Mouse (Mus musculus) megakaryocyte progenitor cell, adult 5-6 weeks (primary cell): Measurements from ENCODE around the gene Art5. TPM values are rescaled to one million over a fixed set of nuclear protein-coding genes. Genes with fewer than 3 reads are reported as not detected.
A peak's percentile ranks its signal among the peaks of the same experiment; 100 is the strongest.

ENCODE experiments used
- ATAC-seq: replicated peaks from 2 replicates; pipeline ENCODE4 v1.8.0; 2016; ENCODE audit warnings: mild to moderate bottlenecking, moderate TSS enrichment, inconsistent platforms; ENCODE audit not compliant: poor library complexity
- total RNA-seq, 2 experiments: library from RNA; stranded (forward) in 1 of 2; stranded (reverse) in 1 of 2; fragments of 157-497, 149-512 nt in 1 of 2; fragments of 200-1000 nt in 1 of 2; gene quantifications; 2 replicates each; pipeline versions ENCODE4 v1.2.3 to v1.2.4; 2015 to 2017

Art5 gene
- total RNA-seq (2015) (0.12 TPM in 1 of 2 replicates, not detected in the other), total RNA-seq (2017) (0.17 and 0.20 TPM in 2 replicates)

DNA sequence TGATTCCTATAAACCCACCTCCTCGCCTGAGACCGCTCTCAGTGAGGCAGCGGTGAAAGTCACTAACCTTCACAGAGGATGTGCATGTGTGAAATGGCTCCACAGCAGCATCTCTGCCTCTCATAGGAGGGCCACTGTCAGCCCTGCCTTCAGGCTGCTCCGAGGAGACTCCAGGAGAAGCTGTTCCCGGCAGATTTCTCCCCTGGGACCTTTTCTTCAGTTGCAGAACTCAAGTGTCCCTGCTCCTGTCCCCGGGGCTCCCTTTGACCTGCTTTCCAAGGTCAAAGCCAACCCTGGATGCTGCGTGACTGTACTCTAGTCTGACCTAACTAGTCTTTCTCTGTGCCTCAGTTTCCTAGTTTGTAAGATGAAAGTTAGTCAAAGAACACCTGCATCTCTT, at the start of gene Art5:
Art5 (minus strand) TSS at position 319 of the 400 bp plus-strand sequence.
- no peak for ATAC-seq

DNA sequence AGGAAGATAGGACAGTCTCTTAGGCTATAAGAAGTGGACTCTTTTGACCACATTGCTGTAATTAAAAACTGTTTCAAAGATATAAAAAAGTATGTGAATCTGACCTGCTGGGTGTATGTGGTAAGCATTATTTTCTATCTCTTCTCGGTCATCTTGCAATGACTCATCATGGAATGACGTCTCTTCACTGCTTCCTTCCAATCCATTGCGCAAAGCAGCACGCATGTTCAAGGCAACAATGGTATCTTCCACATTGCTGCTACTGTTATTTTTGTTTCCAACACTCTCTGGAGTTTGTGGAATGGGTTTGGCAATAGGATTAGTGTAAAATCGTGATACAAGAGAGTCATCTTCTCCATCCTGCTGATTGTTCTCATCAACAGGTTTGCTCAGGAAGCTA, 44.4 kb upstream of the Art5 start:
- no peak for ATAC-seq

DNA sequence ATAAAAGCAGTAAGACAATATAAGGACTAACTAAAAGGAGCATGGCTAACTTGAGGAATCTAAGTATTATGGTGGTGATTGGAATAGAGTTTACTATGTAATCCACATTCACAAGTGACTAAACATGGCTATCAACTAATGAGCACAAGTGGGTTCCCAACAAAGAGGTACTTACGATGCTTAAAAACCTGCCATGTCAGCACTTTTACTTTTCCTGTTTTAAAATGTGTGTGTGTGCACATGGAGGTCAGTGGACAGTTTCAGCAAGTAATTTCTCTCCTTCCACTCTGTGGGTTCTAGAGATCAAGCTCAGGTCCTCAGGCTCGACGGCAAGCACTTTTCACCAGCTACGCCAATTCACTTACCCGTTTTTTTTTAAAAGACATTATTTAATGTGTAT, 28.6 kb upstream of the Art5 start:
- ATAC-seq: no peak

DNA sequence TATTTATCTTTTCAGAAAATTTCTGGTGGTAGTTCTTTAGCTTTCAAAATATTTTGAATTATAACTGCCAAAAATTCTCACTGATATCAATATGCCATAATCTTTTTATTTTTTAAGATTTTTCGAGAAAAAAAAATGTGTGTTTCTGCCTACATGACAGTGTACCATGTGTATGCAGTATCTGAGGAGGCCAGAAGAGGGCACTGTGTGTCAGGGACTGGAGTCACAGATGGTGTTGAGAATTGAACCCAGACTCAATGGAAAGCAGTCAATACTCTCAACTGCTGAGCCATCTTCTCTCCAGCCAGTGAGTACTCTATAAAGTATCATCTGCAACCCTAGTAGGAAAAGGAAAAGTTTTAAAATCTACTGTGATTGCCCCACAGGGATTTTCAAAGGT, 28.2 kb upstream of the Art5 start:
- ATAC-seq: peak; percentile 90

DNA sequence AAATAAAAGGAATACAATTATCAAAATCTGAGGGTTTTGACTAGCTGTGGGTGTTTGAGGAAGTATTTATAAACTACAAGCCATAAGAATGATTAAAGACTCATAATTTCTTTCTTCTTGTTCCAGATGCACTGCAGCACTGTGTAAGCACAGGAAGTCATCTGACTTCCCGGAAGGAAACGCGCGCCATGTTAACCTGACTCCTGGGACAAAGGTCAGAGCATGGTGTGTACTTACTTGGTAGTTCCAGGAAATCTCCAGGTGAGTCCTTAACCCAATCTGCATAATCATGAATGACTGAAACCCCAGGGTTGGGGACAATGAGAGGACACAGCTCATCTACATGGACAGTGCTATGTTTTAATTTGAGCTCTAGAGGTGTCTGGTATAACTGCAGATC, 23.1 kb upstream of the Art5 start:
- ATAC-seq: no peak

DNA sequence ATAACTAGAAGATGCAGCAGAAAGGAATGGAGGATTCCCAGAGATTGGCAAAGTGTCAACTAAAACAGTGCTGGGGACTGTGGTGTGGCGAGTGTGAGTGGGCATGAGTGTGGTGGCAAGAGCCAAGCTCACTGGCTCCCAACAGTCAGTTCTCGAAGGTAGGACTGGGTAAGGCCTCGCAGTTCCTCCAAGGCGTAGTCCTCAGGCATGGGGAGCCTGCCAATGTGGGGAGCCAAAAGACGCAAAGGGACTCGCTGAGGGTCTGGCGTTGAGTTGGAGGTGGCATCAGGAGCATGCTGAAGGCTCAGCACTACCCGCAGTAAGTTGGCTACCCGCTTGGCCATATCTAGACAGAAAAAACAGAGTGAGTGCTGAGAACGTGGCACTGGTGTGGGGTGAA, 11.0 kb upstream of the Art5 start:
- ATAC-seq: no peak

DNA sequence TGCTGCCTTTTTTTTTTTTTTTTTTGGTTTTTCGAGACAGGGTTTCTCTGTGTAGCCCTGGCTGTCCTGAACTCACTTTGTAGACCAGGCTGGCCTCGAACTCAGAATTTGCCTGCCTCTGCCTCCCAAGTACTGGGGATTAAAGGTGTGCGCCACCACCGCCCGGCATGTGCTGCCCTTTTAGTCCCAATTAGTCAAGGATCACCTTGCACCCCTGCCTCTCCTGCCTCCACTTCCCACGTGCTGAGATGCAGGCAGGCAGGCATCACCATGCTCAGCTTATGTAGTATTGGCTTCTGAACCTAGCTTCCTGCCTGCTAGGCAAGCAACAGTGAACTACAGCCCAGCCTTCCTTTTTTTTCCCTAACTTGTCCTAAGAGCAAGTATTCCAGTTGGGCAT, 8.1 kb upstream of the Art5 start:
- no peak for ATAC-seq

DNA sequence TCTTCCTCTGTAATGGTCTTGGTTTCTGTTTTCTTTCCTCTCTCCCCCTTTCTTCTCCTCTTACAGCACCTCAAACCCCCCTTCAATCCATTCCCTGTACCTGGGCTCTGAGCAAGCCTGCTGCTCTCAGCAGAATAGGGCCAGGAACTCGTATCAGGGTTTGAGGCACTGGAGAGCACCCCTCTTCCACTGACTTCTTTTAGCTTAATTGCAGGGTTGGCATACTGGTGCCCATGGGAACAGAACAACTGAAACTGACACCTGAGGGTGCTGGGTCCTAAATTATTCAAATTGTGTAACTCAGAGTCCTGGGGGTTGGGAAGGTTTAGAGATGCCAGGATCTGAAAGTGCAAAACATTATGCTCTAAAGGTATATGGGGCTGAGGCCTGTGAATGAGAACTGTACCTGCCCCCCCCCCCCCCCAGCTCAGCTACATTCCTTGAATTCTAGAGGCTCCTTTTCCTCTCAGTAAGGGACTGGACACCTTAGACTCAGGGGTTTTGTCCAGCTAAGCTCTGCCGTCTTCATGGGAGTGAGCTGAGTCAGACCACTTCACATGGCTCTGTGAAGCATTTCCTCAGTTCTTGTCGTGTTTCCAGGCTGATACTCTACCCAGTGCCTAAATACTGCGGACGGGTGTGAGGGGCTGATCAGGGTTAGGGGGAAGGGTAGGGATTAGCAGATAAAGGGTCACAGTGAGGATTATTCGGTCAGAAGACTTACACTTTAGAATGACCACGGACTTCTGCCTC, 7.5 kb upstream of the Art5 start, which contains the start of gene Chrna10:
Chrna10 (minus strand) TSS at position 250 of the 753 bp plus-strand sequence.
- ATAC-seq: no peak

DNA sequence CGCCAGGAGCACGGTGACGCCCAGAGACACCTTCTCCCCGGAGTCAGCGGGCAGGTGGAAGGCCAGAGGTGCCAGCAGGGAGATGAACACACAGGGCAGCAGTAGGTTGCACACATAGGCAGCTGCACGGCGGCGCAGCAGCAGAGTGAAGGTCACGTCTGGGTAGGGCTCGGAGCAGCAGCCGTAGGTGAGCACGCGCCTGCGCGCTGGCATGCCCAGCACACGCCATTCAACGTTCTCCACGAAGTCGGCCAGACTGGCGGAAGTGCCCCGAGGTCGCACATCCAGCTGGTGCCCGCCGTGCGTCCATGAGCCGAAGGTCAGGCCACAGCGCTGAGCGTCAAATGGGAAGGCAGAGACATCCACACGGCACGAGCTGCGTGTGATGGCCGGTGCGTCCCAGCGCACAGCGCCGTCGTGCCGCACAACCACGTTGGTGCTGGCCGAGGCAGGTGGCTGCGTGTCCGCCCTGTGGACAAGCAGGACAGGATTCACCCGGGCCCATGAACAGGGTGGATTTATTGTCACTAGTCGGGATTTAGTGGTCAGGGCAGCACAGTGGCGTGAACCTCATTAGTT, 4.0 kb upstream of the Art5 start:
- ATAC-seq: no peak

DNA sequence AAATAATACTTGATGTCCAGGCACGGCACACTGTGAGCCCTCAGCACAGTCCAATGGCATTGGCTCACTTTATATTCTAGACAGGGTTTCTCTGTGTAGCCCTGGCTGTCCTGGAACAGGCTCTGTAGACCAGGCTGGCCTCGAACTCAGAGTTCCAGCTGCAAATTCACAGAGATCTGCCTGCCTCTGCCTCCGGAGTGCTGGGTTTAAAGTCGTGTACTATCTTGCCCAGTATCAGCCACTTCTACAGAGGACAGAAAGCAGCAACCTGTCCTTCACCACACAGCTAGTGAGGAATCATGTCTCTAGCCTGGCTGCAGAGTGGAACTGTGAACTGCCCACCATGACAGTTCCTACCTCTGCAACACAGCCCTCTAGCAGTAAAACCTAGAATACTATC, 457 bp upstream of the Art5 start:
- ATAC-seq: no peak

DNA sequence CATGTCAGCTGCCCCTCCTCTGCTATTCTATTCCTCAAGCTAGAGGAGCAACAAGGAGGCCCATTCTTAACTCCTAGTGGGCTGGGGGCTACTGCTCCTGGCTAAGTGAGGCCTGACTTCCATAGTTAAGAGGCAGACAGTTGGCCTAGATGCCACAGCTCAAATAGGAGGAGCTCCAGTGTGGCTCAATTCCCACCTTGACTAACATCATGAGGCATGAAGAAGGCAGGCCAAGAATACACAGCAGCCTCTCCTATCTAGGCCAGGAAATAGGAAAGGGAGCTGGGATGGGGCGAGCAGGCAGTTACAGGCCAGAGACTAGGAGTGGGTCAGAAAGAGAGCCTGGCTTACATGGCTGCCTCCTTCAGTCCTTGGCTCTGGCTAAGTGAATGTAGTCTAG, 1.1 kb downstream of the Art5 start:
- ATAC-seq: no peak

DNA sequence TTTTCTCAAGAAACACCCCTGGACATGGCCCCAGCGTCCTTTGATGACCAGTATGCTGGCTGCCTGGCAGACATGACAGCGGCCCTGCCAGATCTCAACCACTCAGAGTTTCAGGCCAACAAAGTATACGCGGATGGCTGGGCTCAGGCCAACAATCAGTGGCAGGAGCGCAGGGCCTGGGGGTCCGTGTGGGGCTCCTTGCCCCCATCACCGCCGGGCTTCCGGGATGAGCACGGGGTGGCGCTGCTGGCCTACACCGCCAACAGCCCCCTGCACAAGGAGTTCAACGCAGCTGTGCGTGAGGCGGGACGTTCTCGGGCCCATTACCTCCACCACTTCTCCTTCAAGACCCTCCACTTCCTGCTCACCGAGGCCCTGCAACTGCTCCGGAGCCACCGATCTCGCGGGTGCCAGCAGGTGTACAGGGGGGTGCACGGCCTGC, 2.6 kb downstream of the Art5 start:
- ATAC-seq: peak; percentile 35

DNA sequence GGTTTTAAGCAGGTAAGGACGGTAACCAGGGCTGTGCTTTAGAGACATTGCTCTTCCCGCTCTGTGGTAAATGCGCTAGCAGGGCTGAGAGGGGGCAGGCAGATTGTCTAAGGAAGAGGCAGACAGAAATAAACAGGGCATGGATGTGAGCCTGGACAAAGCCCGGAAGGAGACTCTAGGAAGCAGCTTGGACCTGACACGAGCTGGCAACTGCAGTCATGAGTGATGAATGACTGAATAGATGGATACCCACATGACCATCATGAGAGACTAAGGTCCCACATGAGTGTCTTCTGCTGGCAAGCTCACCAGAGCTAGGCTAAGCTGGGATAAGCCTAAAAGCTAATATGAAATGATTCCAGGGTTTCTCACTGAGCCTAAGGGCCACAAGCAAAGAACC, 5.2 kb downstream of the Art5 start:
- no peak for ATAC-seq

DNA sequence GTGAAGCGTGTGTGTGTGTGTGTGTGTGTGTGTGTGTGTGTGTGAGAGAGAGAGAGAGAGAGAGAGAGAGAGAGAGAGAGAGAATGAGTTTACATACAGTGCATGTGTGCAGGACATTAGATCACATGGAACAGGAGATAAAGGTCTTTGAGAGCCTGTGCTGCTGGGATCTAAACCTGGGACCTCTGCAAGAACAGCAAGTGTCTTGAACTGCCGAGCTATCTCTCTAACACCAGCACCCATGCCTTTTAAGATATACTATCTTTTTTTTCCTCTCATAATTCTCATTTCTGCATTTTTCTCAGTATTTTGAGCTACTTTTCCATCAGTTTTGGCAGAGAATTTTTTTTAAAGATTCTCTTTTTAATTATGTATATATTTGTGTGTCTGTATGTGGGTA, 5.7 kb downstream of the Art5 start:
- ATAC-seq: peak; percentile 70

DNA sequence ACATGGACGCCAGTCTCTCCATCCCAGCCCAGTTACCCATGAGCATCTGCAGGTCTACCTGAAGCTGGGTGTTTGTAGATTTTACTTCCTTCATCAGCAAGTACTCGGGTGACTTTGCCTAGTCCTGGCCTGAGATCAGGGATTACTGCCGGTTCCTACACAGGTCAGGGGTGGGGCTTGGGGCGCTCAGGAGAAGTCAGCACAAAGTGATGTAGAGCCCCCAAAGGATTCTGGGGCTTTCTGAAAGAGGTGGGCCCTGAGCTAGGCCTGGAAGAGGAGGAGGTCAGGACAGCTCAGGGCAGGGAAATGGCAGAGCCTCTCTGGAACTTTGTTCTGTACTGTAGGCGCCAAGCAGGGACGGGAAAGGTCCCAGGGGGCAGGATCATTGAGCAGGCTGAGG, 6.6 kb downstream of the Art5 start:
- ATAC-seq: no peak

DNA sequence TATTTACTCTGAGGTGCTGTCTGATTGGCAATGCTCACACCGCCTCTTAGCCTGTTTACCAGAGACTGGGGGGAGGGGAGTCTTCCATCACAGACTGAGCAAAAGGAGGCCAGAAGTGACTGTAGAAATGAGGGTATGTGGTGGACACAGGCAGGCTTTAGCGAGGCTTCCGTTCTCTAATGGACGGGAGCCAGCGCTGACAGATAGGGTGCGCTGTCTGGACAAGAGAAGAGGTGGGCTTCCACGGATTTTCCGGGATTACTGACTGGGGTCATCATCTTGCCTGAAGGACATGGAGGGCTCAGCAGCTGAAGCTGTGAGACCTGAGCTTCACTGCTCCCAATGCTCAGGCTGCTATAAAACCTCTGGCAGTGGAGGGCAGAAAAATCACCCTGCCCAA, 7.0 kb downstream of the Art5 start:
- no peak for ATAC-seq

DNA sequence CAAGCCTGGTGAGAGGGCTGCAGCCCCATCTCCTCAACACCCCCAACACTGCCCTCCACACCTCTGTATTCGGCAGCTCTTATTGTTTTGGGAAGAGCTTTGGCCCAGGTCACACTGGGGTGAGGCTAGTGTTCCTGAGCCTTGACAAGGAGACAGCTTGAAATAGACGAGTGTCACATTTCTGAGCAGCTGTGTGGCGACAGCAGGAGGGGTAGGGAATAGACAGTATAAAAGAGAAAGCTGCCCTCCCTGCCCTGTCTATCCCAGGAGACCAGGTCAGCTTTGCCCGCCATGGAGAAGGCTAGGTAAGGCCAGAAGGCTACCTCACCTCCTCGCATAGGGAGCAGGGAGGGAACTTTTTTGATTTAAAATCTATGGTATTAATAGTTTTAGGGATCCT, 7.8 kb downstream of the Art5 start, which contains the start of gene Art1:
Art1 (plus strand) TSS at position 257 of the 400 bp plus-strand sequence.
- no peak for ATAC-seq

DNA sequence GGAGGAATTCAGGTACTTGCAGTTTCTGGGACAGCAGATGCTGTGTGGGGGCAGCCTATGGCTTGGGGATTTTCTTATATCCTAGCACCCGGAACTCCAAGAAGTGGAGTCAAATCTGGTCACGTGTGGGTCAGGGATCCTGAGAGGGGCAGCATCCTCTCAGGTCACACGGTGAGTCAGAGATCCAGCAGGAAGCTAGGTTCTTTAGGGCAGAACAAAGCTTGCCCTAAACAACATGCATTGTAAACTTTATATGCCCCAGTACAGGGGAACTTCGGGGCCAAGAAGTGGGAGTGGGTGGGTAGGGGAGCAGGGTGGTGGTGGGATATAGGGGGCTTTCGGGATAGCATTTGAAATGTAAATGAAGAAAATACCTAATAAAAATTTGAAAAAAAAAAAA, 8.4 kb downstream of the Art5 start:
- ATAC-seq: no peak

DNA sequence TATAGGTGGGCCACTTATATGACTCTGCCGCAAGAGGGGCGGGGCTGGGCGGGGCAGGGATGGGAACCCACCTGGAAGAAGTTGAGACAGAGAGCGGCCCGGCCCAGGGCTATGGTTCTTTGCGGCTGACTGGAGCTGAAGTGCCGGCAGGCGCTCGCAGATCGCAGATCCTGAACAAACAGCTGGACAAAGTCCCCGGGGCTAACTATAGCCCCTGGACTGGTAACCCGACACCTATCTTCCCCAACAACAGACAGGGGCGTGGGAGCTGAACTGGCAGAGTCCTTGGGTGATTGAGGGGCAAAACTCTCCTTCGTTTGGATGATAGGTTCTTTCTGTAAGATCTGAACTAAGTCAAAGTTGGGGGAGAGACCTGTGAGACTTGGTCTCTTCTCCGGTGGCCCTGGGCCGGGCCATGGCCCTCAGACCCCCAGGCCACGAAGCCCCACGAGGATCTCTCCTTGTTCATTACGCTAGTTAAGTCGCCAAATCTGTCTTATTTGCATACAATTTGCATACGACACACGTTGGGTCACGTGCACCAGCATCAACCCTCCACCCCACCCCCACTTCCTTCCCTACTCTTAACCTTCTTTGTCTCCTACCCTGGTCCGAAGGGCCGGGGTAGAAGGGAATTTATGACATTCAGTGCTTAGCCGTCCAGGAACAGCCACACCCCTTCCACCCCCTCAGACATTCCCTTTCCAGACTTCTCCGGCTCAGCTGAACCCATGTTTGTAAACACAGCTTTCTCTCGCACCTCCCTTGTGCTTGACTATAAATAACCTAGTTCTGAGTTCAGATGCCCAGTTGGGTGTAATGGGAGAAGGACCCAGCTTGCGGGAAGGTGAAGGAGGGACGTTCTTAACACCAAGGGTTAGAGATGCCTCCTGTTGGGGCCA, 9.3 kb downstream of the Art5 start:
- ATAC-seq: peak; percentile 78

DNA sequence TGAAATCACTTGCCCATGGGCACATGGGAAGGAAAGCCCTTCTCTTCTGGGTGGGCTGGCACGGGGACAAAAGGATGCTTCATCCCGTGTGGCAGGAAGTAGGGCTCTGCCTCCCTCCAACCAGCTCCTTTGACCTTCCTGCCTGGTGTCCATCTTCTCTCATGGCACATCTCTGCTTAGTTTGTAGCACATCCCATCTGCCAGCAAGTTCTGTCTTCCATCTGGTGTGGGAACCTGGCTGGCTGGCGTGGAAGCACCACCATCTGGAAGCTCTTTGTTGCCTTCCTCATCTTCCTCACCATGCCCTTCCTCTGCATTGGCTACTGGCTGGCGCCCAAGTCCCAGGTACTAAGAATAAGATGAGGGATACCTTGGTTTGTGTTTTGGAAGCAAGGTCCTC, 22.0 kb downstream of the Art5 start:
- no peak for ATAC-seq

DNA sequence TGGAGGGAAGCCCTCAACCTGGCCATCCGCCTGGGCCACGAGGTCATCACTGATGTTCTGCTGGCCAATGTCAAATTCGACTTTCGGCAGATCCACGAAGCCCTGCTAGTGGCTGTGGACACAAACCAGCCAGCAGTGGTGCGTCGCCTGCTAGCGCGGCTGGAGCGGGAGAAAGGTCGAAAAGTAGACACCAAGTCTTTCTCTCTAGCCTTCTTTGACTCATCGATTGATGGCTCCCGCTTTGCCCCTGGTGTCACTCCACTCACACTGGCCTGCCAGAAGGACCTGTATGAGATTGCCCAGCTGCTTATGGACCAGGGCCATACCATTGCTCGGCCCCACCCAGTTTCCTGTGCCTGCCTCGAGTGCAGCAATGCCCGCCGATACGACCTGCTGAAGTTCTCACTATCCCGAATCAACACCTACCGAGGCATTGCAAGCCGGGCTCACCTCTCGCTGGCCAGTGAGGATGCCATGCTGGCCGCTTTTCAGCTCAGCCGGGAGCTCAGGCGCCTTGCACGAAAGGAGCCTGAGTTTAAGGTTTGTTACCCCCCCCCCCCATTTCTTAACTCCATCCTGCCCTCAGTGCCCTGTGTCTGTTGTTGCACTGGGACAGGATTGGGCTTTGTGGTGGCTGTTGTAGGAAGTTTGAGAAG, 25.1 kb downstream of the Art5 start:
- ATAC-seq: no peak
